Mouse (Mus musculus) thymus, adult 18-20 months (tissue): ENCODE measurements around the gene Ntrk3.

ENCODE experiments used
- DNase-seq, 2 experiments: peaks; one replicate each; pipeline ENCODE4 v3.0.0; 2022; ENCODE audit warnings: mixed read lengths in 2 of 2

Ntrk3 gene

DNA sequence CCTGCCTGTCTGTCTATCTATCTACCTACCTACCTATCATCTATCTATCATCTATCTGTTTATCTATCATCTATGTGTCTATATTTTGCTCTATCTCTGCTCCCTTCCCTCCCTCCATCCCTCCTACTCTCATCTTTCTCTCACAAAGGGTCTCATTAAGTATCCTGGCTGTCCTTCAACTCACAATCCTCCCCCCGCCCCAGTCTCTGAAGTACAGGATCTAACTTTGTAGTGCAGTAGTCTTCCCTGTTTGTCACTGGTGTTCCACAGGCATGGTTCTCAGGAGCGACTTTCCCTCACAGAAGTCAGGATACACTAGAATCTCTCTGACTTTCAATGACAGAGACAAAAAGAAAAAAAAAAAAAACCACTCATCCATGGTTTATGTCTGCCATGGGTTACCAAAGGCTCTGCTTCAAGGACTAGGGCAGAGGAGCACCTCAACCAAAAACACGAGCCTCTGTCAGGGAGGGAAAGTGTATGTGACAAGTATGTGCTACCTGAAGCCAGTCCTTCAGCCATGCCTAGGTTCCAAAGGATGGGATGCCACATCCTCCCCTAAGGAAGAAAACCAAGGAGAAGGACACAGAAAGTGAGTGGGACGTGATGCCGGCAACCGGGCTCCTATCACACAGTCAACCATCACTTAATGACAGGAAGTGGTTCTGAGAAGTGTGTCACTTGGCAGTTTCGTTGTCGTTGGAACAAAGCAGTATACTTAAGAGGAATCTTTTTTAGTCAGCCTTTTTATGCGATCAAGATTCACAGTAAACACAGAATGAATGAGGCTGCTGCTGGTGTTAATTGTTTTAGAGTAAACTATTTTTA is 16.6 kb downstream of the Ntrk3 start:
- peak in 1 of 2 experiments; percentile 62 for DNase-seq

DNA sequence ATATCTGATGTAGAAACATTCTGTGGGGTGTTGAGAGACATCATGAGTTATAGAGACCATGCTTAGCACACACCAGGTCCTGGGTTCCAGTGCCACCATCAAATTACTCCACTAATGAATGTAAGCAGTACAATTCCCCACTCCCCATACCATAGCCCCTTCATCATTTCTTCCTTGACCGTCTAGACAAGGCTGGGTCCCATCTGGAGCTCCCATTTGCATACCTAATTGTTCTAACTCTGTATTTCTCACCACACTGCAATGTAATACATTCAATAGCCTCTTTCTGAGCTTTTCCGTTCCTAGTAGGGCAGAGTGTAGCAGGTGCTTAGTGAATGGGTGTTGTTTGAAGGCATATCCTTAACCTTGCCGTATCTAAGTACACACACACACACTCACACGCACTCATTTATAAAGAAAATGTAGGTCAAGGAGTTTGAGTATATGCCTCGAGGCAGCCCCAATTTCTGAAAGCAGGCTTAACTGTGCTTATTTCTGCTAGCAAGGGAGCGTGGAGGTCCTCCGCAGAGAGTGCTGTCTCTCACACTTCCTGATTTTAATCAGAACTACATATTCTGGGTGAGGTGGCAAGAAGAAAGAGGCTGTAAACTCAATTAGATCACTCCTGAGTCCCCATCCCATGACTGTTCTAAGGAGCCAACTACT is 17.9 kb downstream of the Ntrk3 start:
- peak in 1 of 2 experiments; percentile 68 for DNase-seq

DNA sequence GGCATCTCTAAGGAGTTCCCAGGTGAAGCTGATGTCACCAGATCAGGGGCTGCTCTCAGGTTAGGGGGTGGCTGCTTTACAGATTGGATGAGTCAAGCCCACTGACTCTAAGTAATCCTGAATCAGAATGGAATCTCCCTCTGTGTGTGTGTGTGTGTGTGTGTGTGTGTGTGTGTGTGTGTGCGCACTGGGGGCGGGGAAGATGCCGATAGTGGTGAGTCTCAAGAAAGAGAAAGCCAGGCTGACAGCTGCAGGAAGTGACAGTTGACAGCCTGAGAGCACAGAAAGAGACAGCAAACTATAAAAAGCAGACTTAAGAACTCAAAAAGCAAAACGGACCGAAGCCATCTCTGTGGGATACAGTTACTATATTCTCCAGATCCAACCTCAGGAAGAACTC is 18.7 kb downstream of the Ntrk3 start:
- peak; percentile 58 to 79 for DNase-seq

DNA sequence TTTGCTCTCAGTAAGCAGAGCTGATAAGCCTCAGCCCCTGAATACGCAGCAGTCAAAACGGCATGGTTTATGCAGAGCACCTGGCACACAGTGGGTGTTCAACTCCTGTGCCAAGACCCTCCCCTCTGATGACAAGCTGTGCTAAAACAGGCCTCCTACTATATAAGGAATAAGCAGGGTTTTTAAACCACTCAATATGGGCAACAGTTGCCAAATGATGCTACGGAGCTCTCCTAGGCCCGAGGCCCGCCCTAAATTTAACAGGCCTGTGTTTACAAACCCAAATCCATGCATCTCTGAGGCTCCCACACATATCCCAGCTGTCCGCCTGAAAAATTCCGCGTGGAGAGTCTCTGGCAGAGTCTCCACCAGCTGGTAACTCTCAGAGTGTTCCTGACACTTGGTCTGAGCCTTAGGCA is 19.6 kb downstream of the Ntrk3 start:
- DNase-seq: peak; percentile 43 to 71

DNA sequence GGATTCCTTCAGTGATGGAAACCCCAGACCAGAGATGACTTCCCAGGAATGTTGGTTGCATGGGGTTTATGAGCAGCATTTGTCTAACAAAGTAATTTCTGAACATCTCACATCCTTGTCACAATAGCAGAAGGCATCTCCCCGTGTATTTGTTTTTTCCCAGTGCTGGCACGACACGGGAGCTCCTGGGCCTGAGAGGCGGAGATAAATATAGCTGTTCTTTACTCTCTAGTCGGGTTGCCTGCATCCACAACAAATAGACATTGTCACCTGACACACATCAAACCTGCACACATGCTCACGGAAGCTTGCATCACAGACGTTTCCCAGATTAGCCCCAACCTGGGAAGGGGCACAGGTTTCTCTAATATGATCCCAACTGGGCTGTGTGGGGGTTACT is 30.1 kb downstream of the Ntrk3 start:
- DNase-seq: no peak

DNA sequence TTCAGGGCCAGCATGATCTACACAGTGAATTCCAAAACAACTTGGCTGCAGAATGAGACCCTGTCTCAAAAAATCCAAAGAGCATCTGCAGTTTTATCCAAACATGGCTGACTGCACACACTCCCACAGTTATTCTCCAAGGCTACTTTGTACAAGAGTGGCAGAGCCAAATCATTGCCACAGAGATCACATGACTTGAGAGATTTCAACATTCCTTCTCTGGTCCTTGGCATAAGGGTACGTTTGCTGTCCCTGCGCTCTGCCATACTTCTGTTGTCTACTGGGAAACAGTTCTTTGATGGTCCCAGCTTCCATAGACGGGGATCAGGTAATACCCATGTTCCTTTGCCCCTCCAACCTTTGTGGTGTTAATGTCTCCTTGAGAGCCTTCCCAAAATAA is 30.7 kb downstream of the Ntrk3 start:
- DNase-seq: no peak

DNA sequence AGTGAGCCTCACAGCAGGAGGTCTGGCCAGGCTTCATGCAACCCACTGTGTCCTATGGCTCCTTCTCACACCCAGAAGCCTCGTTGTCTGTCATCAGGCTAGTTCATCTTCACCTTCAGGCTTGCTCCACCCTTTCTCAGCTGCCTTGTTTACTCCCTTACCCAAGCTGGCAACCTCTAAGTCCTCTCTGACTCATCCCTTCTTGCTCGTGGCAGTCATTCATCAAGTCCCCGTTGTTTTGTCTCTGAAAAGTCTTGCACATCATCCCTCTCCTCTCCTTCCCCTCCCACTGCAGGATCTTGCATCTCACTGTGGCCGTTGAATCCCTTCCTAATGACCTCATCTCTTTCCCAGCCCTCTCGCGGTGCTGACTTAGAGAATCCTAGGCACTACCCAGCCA is 35.1 kb downstream of the Ntrk3 start:
- DNase-seq: no peak

DNA sequence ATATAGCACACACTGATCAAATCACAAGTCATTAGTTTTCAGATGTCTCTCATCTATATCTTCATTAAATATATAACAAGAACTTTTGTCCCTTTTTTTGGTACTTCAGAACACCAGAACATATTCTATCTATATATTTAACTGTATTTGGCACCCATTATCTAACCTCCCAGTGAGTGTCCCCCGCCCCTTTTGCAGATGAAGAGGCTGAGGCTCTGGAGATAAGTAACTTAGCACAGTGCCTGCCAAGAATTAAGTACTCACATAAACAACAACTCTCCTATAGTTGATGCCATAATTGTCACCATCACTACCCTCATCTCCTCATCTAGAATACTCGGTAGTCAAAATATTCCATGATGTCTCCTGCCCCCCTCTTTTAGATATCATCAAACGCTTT is 42.6 kb downstream of the Ntrk3 start:
- DNase-seq: no peak

DNA sequence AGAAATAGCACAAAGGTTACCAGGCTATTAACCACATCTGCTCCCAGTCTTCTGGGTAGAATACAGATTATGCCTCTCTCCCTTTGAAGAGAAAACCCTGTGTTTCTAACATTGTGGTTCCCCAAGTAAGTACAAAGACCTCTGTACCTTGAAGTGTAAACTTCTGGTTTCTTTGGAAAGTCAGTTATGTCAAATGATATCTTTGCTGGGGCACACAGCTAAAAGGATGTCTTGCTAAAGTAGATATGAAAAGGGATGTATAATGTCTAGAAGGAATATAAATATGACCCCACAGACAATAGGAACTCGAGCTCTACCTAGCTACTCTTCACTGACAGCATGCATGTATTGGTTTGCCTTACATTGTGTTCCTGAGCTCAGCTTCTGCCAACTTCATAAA is 44.7 kb downstream of the Ntrk3 start:
- DNase-seq: no peak

DNA sequence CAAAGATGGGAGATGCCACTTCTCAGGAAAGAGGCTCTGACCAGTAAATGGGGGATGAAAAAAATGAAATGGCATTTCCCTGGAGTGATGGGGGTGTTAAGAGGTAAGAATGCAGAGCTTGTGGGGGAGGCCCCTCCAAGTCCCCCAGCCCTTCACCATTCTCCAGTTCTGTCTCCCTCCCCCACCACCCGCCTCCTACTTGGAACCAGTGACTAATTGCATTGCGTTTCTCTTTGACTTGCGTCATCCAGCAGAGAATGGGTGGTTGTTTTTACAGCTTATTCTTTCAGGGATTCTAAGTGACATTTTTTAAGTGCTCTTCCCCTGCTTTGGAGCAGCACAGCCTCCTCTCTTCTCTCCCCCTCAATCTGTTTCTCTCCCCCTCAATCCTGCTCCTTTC is 46.9 kb downstream of the Ntrk3 start:
- DNase-seq: no peak

DNA sequence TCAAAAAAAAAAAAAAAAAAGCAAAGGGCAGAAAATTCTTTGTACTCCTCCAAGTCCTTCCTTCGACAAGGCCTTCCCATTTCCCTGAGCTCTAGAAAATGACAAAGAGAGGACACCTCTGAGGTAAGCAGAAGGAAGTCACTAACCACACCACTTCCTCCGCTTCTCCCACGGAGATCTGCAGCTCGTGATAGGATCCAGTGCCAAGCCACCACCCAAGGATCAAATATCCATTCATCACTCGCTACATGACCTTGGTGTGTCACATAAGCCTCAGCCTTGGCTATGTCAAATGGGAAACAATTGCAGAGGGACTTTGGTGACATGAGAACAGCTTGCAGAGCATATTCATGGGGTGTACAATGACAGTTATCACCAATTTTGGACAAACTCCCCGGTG is 52.9 kb downstream of the Ntrk3 start:
- DNase-seq: no peak

DNA sequence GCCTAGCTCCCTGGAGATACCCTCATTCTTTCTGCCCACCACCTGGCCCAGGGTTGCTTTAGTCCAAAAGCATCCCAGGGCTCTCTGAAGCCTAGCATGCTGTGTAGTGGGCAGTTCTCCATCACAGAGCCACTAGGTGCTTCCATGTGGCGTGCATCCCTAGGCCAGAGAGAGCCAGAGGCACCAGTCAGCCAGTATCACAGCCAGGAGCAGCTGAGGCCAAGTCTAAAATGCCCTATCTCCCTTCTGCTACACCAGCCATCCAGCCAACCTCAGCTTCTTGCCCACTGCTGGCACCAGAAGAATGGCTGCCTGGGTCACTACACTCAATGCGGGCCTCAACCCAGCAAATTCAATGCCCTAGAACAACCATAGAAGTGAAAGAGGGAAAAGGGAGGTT is 56.9 kb downstream of the Ntrk3 start:
- no peak for DNase-seq

DNA sequence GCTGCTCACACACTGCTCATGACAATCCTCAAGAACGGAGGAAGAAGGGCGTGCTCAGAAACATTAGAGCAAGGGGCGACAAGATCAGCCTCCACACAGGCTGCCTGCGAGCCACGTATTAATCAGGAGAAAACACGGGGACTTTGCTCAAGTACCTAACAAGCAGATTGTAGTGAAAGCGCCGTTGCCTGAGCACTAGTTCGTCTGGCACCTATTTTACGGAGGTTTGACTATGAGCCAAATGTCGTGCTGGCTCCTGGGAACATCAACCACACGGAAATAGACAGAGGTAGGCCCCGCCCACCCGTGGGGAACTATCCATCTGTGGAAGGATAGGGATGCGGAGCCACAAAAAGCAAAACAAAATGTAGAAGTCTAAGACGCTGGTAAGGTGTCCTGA is 68.4 kb downstream of the Ntrk3 start:
- no peak for DNase-seq

DNA sequence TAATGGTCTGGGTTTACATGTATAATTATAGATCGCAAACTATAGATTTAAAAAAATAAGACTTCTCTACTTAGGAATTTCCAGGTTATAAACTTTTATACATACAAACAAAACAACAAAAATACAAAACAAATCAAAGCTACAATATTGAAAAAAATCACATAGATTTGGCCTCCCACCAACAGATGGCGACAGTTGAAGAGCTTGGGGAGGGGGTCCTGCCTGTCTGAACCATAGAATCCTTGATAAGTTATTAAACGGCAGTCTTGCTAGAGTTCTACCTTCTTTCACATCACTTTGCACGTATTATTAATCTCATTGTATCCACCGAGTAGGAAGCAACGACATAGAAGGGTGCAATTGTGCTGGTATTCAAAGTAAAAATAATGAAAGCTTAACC is 68.9 kb downstream of the Ntrk3 start:
- DNase-seq: no peak

DNA sequence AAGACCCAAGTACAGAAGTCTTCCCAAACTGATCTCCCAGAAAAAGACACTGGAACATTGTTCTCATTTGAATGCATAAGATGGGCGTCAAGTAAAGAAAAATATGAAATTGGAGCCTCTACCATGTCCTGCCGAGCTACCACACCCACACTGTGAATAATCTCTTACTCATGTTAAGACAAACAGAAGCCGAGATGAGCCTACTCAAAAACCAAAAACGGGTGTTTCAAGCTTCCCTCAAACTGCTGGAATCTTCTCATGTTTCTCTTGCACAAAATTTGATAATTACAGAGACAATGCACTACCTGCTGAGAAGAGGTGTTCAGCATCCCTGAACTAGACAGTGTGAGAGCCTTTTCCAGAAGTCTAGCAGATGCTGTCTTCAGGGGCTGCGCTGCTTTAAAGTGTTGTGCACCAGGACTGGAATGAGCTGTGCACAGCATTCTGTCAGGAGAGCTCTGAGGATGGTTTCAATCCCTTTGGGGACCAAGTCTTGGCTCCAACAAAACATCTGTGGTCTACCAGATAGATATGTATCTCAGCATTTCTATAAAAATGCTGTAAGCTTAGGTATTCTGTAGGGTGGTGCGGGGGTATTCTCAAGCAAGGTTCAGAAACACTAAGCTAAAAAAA is 69.7 kb downstream of the Ntrk3 start:
- DNase-seq: no peak

DNA sequence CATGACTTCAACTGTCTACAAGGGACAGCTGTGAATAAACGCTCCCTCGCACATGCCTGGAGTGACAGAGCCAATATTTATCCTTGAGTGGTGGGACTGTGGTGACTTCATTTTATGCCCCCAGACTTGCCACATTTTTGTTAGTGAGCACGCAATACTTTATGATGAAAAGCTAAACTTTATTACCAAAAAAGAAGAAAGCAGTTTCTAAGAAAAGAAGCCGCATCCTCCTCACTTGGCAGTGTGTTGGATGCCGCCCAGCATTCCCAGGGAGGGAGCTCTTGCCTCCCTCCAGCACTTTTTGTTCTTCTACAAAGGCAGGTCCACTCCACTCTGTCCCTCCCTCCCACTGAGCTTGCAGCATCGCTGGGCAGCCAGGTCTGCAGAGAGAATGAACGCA is 77.0 kb downstream of the Ntrk3 start:
- no peak for DNase-seq

DNA sequence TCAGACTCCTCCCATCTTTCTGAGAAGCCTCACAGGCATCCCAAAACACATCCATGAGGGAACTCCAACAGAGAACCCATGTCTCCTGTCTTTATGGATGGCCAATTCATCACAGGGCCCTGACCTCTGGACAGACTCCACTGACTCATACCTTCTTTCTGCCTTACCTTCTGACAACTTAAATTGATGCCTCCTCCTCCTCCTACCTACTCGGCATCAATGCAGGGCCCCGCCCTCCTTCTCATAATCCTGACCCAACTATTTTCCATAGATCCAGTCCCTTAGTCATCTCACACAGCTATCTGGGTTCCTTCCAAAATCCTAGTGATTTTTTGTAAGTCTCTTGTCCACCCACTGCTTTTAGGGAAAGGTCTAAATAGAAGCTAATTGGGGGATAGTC is 78.0 kb downstream of the Ntrk3 start:
- DNase-seq: no peak

DNA sequence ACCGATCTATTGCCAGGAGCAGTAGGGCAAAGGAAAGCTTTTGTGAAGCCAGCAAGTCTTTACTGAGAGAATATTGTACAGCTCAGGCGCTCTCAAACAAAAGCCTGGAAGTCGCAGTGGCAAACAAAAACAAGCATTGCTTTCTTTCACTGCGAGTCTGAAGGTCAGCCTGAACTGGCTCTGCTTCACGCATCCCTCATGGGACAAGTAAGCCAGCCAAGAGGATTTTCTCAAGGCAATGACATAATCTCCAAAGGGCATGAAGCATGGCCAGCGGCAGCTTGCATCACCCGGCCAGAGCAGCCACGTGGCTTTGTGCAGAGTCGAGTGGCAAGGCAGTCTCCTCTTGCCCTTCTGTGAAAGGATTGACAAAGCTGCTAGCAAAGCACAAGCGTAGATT is 79.8 kb downstream of the Ntrk3 start:
- DNase-seq: no peak

DNA sequence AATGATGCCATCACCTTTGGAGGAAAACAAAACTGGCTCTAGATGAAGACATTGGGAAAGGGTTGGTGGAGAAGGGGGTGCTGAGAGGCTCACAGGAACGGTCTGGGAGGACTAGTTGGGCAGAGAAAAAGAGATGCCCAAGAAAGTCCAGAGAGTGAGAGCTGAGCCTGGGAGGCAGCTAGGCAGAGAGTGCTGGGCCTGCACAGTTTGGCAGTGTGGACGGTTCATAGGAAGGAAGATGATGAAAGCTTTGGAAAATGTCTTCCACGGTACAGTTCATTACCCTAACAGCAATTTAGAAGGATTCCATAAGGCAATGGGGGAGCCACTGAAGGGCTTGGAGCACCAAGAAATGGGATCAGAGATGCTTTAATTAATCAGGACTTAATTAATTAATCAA is 81.6 kb downstream of the Ntrk3 start:
- DNase-seq: no peak

DNA sequence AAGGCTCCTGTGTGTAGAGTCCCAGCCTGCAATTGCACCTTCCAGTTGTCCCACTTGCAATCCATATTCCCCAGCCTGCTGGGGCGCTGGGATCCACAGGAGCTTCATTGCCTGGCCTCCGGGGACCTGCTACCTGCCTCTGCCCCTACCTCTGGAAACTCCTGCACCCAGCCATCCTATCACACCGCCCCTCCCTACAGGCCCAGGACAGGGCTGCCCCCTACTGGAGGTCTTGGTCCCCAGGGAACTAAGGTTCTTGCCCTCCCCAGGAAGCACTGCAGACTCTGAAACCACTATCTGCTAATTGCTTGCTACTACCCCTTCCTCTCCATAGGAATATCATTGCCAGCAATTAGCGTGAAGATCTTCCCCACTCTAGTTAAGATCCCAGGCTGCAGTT is 84.1 kb downstream of the Ntrk3 start:
- peak; percentile 10 to 17 for DNase-seq

DNA sequence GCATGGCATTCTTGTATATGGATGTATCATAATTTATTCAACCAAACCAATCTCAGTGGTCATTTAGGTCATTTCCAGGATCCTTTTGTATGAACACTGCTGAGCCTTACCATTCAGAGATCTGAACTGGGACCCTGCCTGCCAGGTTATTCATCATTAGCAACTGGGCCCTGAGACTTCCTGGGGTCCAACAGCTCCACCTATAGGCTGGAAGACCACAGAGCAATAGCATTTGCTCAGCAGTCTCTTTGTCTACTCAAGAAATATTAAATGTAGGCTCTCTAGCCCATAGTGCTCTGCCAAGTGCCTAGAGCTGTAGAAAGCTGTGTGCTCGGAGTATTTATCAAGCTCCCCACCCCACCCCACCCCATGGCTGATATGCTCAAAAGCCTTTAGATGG is 85.5 kb downstream of the Ntrk3 start:
- no peak for DNase-seq

DNA sequence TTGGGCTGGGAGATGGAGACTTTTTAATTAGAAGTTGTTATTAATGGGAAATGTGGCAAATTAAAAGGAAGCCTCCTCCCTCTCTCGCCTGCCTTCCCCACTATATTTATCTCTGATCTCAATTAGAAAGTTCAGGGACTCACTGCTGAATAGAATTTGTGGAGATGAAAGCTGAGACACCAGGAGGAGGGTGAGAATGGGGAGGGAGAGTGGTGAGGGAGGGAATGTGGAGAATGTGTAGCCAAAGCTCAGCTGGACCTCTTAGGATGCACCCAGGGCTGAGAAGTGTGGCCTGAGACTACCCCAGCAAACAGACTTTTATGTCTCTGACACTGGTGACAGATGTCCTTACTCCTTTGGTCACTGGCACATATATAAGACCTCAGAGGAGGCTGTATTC is 86.3 kb downstream of the Ntrk3 start:
- no peak for DNase-seq

DNA sequence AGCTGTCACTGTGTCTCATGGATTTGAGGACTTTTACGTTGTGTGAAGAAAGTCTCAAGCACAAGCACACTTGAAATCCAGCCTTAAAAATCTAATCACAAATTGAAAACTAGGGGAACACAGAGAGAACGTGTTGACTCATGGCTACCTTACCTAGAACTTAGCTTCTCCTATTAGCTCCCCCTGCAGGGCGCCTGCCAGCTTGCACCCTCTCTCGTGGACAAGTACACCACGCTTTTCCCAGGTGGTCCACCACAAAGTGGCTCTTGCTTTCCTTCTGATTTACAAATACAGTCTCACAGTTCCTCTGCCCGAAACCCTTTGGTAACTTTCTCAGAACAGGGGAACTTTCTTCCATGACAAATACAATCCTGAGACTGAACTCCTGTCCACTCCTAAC is 94.1 kb downstream of the Ntrk3 start:
- DNase-seq: peak in 1 of 2 experiments; percentile 8

DNA sequence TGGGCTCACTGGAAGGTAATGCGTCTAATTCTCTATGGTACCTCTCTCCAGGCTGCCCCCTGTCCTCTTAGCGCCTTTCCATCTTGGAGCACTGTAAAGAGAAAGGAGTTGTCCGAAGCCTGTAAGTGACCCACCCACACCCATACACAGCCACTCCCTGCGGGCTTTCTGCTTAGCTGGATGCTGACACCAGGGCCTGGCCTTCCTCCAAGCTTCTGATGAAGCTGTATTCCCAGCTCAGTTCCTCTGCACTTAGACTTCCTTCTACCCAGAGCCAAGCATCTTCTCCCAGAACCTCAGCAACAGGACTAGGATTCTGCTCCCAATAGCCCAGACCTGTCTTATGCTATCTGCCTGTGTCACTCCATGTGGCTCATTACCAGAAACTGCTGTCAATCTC is 114.1 kb downstream of the Ntrk3 start:
- no peak for DNase-seq
